Mouse (Mus musculus) thymus, postnatal 4 days (tissue): ENCODE data around the gene Gbp9.
A peak's percentile ranks its signal among the peaks of the same experiment; 100 is the strongest.
"Not testable (repeated sequence)": the region's sequence is repeated elsewhere in the genome, so short reads cannot be mapped to it uniquely, and the experiment has no call there.

Source experiments
- DNase-seq: peaks from one replicate; pipeline ENCODE4 v3.0.0; 2021

Gbp9 gene

GRCm38 (mm10) chr5:105139409-105140088 is at the start of gene Gbp9, which contains the start of the genes Gbp8 and Gbp4:
TSS of gene Gbp9 (minus strand) at chr5:105139539.
TSS of gene Gbp8 (minus strand) at chr5:105139540.
TSS of gene Gbp4 (minus strand) at chr5:105139586.
- DNase-seq = peak; percentile 63

GRCm38 (mm10) chr5:105181446-105181845 is 42.1 kb upstream of the Gbp9 start:
- DNase-seq = no peak

GRCm38 (mm10) chr5:105156582-105156981 is 17.2 kb upstream of the Gbp9 start:
- no peak for DNase-seq

GRCm38 (mm10) chr5:105154049-105154448 is 14.7 kb upstream of the Gbp9 start:
- no peak for DNase-seq

GRCm38 (mm10) chr5:105148062-105148461 is 8.7 kb upstream of the Gbp9 start:
- DNase-seq = not testable (repeated sequence)

GRCm38 (mm10) chr5:105146447-105146846 is 7.1 kb upstream of the Gbp9 start:
- no peak for DNase-seq

GRCm38 (mm10) chr5:105145731-105146130 is 6.4 kb upstream of the Gbp9 start:
- DNase-seq = not testable (repeated sequence)

- DNase-seq = peak; percentile 19
These were observed 911 bp upstream of the Gbp9 start for GRCm38 (mm10) chr5:105140089-105140810.

- peak; percentile 42 for DNase-seq
These were observed 433 bp downstream of the Gbp9 start for GRCm38 (mm10) chr5:105138906-105139305.

- DNase-seq = not testable (repeated sequence)
These were observed 2.5 kb downstream of the Gbp9 start for GRCm38 (mm10) chr5:105136706-105137304.

GRCm38 (mm10) chr5:105121731-105122130 is 17.6 kb downstream of the Gbp9 start:
- not testable (repeated sequence) for DNase-seq

- DNase-seq = no peak
These were observed 23.6 kb downstream of the Gbp9 start for GRCm38 (mm10) chr5:105115740-105116139.

- peak; percentile 36 for DNase-seq
These were observed 24.6 kb downstream of the Gbp9 start for GRCm38 (mm10) chr5:105114696-105115095.

- DNase-seq = peak; percentile 26
These were observed 25.7 kb downstream of the Gbp9 start for GRCm38 (mm10) chr5:105113656-105114055.

- peak; percentile 73 for DNase-seq
These were observed 29.0 kb downstream of the Gbp9 start for GRCm38 (mm10) chr5:105110271-105110852.

- DNase-seq = peak; percentile 35
These were observed 29.6 kb downstream of the Gbp9 start for GRCm38 (mm10) chr5:105109775-105110174.

- not testable (repeated sequence) for DNase-seq
These were observed 33.6 kb downstream of the Gbp9 start for GRCm38 (mm10) chr5:105105689-105106088.

GRCm38 (mm10) chr5:105081900-105082299 is 57.4 kb downstream of the Gbp9 start:
- peak; percentile 30 for DNase-seq

- DNase-seq = peak; percentile 60
These were observed 71.0 kb downstream of the Gbp9 start for GRCm38 (mm10) chr5:105068356-105068755.

- peak; percentile 43 for DNase-seq
These were observed 74.9 kb downstream of the Gbp9 start for GRCm38 (mm10) chr5:105064443-105064842.

- DNase-seq = peak; percentile 52
These were observed 76.0 kb downstream of the Gbp9 start for GRCm38 (mm10) chr5:105063321-105063720.

- DNase-seq = not testable (repeated sequence)
These were observed 76.9 kb downstream of the Gbp9 start for GRCm38 (mm10) chr5:105062403-105062802.

- peak; percentile 45 for DNase-seq
These were observed 79.1 kb downstream of the Gbp9 start for GRCm38 (mm10) chr5:105060224-105060623.
